In the genomic region with DNA sequence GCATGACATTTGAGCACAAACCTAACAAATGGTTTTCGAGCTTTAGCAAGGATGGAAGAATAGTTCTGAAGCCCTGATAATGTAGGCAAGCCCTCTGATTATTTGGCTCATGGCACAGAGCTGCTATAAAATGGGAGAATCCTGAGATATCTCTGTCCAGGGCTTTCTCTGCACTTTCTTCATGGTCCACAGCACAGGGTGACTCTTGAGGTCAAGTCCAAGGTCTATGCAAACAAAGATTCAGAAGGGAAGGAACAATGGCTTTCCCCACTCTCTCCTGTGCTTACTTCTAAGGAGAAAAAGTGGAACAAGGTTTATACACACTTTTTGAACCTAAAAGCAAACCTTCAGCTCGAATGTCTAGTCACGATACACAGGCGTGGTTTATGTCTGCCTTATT, we compare ENCODE assay signal across 23 mouse cellular contexts.
DNase-seq lines count a peak whose midpoint lies in the region; ATAC-seq and TF ChIP-seq lines count a peak whose summit lies in the region.
"Had no signal": no experiment of that assay in that cellular context is flagged by ENCODE, and none has a peak within 500 bp of the region (broad histone marks: within the 10 kb centered on the region; RNA-seq: fewer than 3 reads in every experiment).

No protein-coding gene starts in this region.

- WGBS in kidney, embryonic 14.5 days = 70% methylated on average over 4 of the region's 4 CpGs
- WGBS in kidney, embryonic 16.5 days = 60% methylated on average over 4 of the region's 4 CpGs
- WGBS in hindbrain, embryonic 10.5 days = 90% methylated on average over 4 of the region's 4 CpGs
- WGBS in heart, adult 2 months = 82% methylated on average over 4 of the region's 4 CpGs

- no peaks in the 10 kb centered on the region for H3K36me3 ChIP-seq in kidney, embryonic 14.5 days (ENCODE audit: control insufficient read depth, insufficient read depth, low read length)
- no peaks in the 10 kb centered on the region for H3K36me3 ChIP-seq in kidney, embryonic 16.5 days (ENCODE audit: insufficient read depth, low read length)
- no peaks in the 10 kb centered on the region for H3K36me3 ChIP-seq in hindbrain, embryonic 10.5 days
- H3K36me3 ChIP-seq in heart, adult 2 months (ENCODE audit: control insufficient read depth, insufficient read depth, low read length) = no peaks in the 10 kb centered on the region
- H3K36me3 ChIP-seq: forebrain, embryonic 10.5 days; heart, embryonic 12.5 days; heart, embryonic 15.5 days had no signal

- ATAC-seq in kidney, embryonic 14.5 days (ENCODE audit: low FRiP score, low TSS enrichment) = no peak
- ATAC-seq in kidney, embryonic 16.5 days (ENCODE audit: low FRiP score, low TSS enrichment) = peak; percentile 65; the same call in 1 of the 2 replicates
- ATAC-seq: forebrain, embryonic 13.5 days; forebrain, embryonic 16.5 days; Patski had no signal

- no peak for TF ChIP-seq EP300 in heart, adult 2 months (IDR thresholded peaks at IDR 0.05; ENCODE audit: insufficient read depth, low read depth, low read length)

- H3K4me2 ChIP-seq in kidney, embryonic 14.5 days (replicated peaks; ENCODE audit: low read depth, low read length) = no peak overlapping the region
- no peak overlapping the region for H3K4me2 ChIP-seq in kidney, embryonic 16.5 days (replicated peaks; ENCODE audit: low read depth, low read length)
- H3K4me2 ChIP-seq: forebrain, embryonic 13.5 days; heart, embryonic 12.5 days; heart, embryonic 15.5 days; hindbrain, embryonic 14.5 days had no signal

- H3K9me3 ChIP-seq in kidney, embryonic 14.5 days (ENCODE audit: control insufficient read depth, low read length) = no peaks in the 10 kb centered on the region
- H3K9me3 ChIP-seq in kidney, embryonic 16.5 days (ENCODE audit: low read length) = no peaks in the 10 kb centered on the region
- no peaks in the 10 kb centered on the region for H3K9me3 ChIP-seq in hindbrain, embryonic 10.5 days
- H3K9me3 ChIP-seq: forebrain, embryonic 10.5 days; forebrain, embryonic 13.5 days; heart, embryonic 12.5 days; heart, embryonic 15.5 days had no signal

- H3K4me3 ChIP-seq in kidney, embryonic 14.5 days (ENCODE audit: low read length) = no peak overlapping the region
- no peak overlapping the region for H3K4me3 ChIP-seq in kidney, embryonic 16.5 days (ENCODE audit: low read length)
- H3K4me3 ChIP-seq in hindbrain, embryonic 10.5 days = no peak overlapping the region
- no peak overlapping the region for H3K4me3 ChIP-seq in heart, adult 2 months
- H3K4me3 ChIP-seq: forebrain, embryonic 10.5 days; forebrain, embryonic 13.5 days; heart, embryonic 12.5 days; heart, embryonic 15.5 days had no signal

- H3K9ac ChIP-seq in kidney, embryonic 14.5 days (ENCODE audit: low read depth, low read length) = no peak overlapping the region
- no peak overlapping the region for H3K9ac ChIP-seq in kidney, embryonic 16.5 days (replicated peaks; ENCODE audit: low read length)
- no peak overlapping the region for H3K9ac ChIP-seq in heart, adult 2 months (ENCODE audit: low read depth, low read length)
- H3K9ac ChIP-seq: forebrain, embryonic 13.5 days; heart, embryonic 12.5 days; heart, embryonic 15.5 days; hindbrain, embryonic 14.5 days had no signal

- no peaks in the 10 kb centered on the region for H3K27me3 ChIP-seq in kidney, embryonic 14.5 days (ENCODE audit: control insufficient read depth, insufficient read depth, low read length)
- H3K27me3 ChIP-seq in kidney, embryonic 16.5 days (ENCODE audit: insufficient read depth, low read length) = no peaks in the 10 kb centered on the region
- H3K27me3 ChIP-seq in hindbrain, embryonic 10.5 days (ENCODE audit: insufficient read depth, poor library complexity, severe bottlenecking) = no peaks in the 10 kb centered on the region
- H3K27me3 ChIP-seq in heart, adult 2 months (ENCODE audit: control insufficient read depth, insufficient read depth, low read length) = no peaks in the 10 kb centered on the region
- H3K27me3 ChIP-seq: forebrain, embryonic 13.5 days; heart, embryonic 12.5 days; heart, embryonic 15.5 days had no signal

- peak; percentile 5 for DNase-seq in kidney, adult 11 months
- DNase-seq in kidney, adult 8-10 months = peak; percentile 22 to 34
- peak; percentile 40 to 44 for DNase-seq in kidney, postnatal 36 days
- DNase-seq in hindbrain, embryonic 10.5 days (ENCODE audit: low spot score) = no peak
- DNase-seq in heart, adult 2 months = no peak
- DNase-seq: adrenal gland, postnatal 10 days; adrenal gland, postnatal 36 days; cerebellum, adult 18-20 months; cerebellum, adult 9-10 months; cerebellum, postnatal 14 days; gastrocnemius, postnatal 10 days; gastrocnemius, postnatal 36 days; heart, postnatal 10 days; heart, postnatal 36 days had no signal

- no peaks in the 10 kb centered on the region for H3K79me2 ChIP-seq in heart, adult 2 months (replicated peaks; ENCODE audit: control insufficient read depth, insufficient read depth, low read length)

- TF ChIP-seq CTCF in heart, adult 2 months (IDR thresholded peaks at IDR 0.05) = no peak

- intact Hi-C loops in heart, adult 2 months (cut with DNase I) = no loop called here

- TF ChIP-seq POLR2A in heart, adult 2 months (IDR thresholded peaks at IDR 0.05; ENCODE audit: insufficient read depth, low read depth, low read length) = no peak

- H3K4me1 ChIP-seq in kidney, embryonic 14.5 days (ENCODE audit: control insufficient read depth, insufficient read depth, low read length) = no peaks in the 10 kb centered on the region
- H3K4me1 ChIP-seq in kidney, embryonic 16.5 days (ENCODE audit: insufficient read depth, low read length) = peaks cover 3% of the 10 kb centered on the region; the same call in 1 of the 2 replicates
- no peaks in the 10 kb centered on the region for H3K4me1 ChIP-seq in hindbrain, embryonic 10.5 days (replicated peaks)
- H3K4me1 ChIP-seq in heart, adult 2 months (ENCODE audit: control insufficient read depth, insufficient read depth, low read length) = no peaks in the 10 kb centered on the region
- H3K4me1 ChIP-seq: heart, embryonic 12.5 days; heart, embryonic 15.5 days had no signal

- H3K27ac ChIP-seq in kidney, embryonic 14.5 days (ENCODE audit: low read depth, low read length) = no peak overlapping the region
- H3K27ac ChIP-seq in kidney, embryonic 16.5 days (ENCODE audit: low read length) = no peak overlapping the region
- no peak overlapping the region for H3K27ac ChIP-seq in hindbrain, embryonic 10.5 days
- H3K27ac ChIP-seq in heart, adult 2 months = no peak overlapping the region
- H3K27ac ChIP-seq: heart, embryonic 15.5 days; hindbrain, embryonic 14.5 days had no signal

Comparison
In these comparisons a context has a peak if more than half of its experiments do, and no peak if none do; other contexts are left out.
1. DNase-seq: peak in kidney, adult 11 months (single experiment), kidney, adult 8-10 months (2 of 2) and kidney, postnatal 36 days (2 of 2); none in hindbrain, embryonic 10.5 days (single experiment) and heart, adult 2 months (0 of 2).